Mouse (Mus musculus): ENCODE data around the gene Slc5a11.

The Slc5a11 gene

DNA sequence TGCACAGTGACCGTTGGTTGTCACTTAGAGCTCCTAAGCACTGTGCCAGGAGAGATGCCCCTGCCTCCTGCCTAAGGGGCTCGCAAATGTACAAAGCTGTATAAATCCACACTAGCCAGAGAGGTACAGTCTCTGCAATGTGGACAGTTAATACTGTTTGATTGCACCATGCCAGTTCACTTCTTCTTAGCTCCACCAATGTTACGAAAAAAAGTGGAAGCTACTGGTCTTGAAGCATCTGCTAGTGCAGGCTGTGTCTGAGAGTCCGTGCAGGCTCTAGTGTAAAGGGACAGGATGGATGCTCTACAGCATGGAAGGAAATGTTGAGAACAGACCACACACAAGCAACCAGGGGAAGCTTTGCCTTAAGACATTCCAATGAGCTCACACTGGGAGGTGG lies 62.0 kb downstream of the Slc5a11 start:
- no peak for DNase-seq (ENCODE audit: extremely low read depth, low read depth, low spot score)

DNA sequence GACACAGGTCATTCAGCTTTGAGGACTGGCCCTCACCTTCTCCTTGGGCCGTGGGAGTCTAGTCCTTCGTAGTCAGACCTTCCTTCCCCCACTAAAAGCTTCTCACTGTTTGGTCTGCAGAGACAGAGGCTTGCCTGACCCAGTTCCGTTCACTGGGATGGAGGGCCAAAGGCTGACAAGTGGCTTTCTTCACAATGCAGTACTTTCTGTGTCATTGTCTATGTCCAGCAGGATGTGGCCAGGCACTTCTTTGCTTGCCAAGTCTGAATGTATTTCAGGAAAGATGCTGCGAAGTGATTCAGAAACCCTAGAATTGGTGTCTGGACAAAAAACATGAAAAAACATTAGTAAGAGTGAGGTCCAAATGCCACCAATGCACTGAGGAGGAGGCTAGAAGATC lies 65.2 kb downstream of the Slc5a11 start:
- no peak for DNase-seq (ENCODE audit: extremely low read depth, low read depth, low spot score)

DNA sequence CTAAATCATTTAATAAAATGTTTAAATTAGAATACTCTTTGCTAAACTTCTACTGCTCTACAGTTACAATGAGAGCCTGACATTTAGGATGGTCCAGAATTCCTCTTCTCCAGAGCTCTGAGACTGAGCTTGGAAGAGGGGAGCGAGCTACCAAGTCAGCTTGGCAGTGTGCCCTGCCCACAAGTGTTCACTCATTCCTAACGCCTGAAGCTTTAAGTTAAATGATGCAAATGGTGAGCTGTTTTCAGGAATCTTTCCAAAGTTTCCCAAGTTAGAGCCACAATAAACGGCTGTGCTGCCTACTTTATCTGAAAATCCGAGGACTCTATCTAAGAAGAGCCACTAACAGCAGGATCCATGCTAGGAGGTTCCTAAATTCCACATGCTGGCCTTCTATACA lies 69.2 kb downstream of the Slc5a11 start:
- DNase-seq (ENCODE audit: extremely low read depth, low read depth, low spot score): no peak

DNA sequence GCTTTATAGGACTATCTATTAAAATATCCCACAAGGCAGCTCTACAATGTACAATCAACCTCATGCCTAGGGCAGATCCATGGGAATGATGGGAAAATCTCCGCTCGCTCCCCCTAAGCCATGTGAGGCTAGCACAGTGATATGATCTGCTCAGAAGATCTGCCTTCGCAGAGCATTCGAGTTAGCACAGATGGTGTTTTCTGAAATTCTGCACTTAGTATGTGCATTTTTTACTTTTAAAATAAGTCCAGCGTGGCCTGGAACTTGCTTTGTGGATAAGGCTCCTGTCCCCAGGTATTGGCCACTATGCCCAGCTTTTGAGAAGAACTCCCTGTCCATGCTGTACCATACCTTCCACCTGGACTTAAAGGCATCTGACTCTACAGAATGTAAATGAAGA lies 71.3 kb downstream of the Slc5a11 start:
- no peak for DNase-seq (ENCODE audit: extremely low read depth, low read depth, low spot score)

DNA sequence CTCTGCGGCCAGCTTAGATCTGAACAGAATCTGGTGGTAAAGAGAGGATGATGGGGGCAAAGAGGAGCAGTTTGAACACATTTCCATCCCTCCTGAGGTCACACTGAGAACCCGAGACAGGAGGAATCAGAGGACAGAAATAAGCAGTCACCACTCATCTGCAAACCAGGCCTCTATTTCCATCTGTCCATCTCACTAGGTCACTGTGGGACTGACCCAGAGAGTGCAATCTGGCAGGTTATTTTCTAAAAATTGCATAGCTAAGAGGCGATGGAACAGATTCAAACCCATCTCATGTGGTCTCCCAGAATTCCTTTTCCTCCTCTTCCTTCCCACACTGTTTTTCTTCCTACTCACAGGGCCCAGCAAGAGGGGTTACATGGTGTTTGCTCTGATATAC lies 73.3 kb downstream of the Slc5a11 start:
- no peak for DNase-seq (ENCODE audit: extremely low read depth, low read depth, low spot score)

DNA sequence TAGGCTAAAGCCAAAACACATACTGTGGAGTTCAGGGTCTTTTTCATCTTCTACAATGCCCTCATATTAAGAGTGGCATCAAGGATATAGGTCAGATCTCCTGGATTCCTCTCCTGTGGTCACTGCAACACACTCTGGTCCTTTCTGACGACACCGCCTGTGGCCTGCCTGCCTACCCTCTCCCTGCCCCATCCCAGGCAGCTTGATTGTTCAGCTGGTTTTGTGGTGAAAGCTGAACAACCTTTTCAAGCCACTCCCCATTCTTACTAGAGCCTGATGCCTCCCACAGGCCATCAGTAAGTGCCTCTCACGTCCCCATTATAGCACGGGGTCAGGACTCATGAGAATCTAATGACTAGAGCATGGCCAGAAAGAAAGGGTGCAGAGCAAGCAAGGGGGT lies 74.6 kb downstream of the Slc5a11 start:
- no peak for DNase-seq (ENCODE audit: extremely low read depth, low read depth, low spot score)

DNA sequence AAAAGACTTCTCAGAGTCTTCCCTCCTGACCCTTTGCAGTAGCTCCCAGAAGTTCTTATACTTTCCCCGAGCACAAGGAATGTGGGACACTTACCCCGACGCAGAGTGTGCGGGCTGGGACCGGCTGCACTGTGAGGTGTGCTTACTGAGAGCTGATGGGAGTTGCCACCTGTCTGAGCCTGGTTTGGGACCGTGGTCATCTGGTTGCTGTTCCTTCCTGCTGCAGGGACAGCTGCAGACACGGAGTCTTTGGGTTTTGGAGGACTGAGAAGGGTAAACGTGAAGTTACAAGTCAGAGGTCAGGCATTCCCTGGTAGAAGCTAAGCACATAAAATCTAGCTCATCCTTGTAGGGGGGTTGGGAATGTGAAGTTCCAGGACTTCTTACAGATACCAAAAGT lies 77.4 kb downstream of the Slc5a11 start:
- DNase-seq (ENCODE audit: extremely low read depth, low read depth, low spot score): no peak

DNA sequence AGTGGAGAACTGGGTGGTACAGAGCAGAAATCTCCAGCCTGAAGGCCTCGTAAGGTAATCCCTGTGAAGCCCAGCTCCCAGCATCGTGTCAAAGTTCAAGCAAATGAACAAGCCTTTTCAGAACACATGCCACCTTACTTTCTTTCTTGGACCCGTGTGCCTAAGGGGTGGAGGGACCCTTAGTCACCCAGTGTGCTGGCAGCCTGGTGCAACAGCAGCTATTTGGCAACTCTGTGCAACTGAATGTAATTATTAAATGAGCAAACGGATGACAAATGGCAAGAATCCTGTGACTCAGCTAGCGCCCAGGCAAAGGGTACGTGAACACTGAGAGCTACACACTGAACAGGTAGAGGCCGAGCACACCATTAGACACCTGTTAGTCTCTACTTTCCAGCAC lies 79.3 kb downstream of the Slc5a11 start:
- DNase-seq (ENCODE audit: extremely low read depth, low read depth, low spot score): no peak

DNA sequence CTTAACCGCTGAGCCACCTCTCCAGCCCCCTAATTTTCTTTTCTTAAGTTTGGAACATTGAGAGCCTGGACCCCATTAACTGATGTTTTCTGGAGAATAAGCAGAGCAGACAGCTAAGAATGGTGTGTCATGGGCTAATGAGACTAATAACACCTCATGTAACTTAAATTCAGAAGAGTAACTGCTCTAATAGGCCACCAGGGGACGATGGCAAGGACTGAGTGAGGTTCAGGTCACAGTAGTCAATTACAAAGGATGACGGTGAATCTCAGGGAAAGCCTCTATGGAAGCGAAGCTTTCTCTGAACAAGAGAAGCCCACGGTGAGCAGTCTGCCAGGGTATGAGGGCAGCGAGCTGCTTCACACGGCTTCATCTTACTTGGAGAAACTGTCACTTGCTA lies 80.8 kb downstream of the Slc5a11 start:
- DNase-seq (ENCODE audit: extremely low read depth, low read depth, low spot score): no peak

DNA sequence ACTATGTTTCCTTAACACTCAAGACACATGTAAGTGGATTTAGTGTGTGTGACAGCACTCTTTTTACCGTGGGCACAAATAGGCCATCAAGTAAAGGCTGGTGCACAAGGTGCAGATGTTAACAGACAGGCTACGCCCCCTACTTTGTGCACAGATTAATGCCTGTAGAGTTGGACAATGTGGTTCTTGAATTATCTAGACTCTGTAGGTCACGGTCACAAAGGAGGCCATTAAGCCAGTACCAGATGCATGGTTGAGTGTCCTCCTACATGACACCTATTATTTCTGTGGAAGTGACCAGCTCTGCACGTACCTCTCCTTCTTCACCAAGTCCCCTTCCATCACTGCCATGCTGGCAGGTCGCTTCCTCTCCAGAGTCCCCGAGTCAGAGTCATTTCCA lies 81.5 kb downstream of the Slc5a11 start:
- DNase-seq (ENCODE audit: extremely low read depth, low read depth, low spot score): no peak

DNA sequence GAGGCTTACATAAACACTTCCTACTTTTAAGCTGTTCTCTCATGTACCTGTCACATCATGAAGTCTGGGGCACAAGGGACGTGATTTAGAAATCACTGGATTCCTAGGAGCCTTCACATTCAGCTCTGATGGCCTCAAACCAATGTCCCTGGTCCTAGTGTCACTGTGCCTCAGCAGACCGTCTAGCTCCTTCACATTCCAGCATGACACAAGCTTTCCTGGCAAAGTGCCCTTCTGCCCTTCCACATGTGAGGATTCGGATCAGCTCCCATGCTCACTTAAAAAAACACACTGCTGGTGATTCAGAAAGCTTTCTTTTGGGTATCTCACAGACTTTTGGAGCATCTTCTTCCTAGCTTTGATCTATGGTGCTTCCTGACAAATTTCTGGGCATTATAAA lies 83.6 kb downstream of the Slc5a11 start:
- no peak for DNase-seq (ENCODE audit: extremely low read depth, low read depth, low spot score)

DNA sequence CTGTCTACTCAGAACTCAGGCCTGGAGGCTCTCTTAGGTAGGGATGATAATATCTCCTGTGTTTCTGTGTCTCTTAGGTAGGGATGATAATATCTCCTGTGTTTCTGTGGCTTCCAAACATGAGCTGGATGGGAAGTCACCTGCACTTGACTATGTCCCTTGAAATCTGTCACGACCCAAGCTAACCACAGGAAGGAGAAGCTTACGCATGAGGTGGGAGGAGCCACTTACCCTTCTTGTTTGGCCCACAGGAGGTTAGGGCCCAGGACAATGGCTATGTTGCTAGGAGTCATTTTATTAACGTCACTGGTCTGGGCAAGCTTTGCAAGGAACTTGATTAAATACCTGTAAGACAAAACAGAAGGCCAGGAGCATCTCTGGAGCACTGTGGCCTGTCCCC lies 85.7 kb downstream of the Slc5a11 start:
- DNase-seq (ENCODE audit: extremely low read depth, low read depth, low spot score): no peak

DNA sequence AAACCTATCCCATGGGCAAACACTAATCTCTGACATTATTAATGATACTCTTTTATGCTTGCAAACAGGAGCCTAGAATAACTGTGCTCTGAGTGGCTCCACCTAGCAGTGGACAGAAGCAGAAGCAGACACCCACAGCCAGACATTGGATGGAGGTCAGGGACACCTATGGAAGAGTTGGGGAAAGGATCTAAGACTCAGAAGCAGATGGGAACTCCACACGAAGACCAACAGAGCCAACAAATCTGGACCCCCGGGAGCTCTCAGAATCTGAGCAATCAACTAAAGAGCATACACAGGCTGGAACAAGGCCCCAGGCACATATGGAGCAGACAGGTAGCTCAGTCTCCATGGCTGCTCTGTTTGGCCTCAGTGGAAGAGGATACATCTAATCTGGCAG lies 90.8 kb downstream of the Slc5a11 start:
- DNase-seq (ENCODE audit: extremely low read depth, low read depth, low spot score): no peak

DNA sequence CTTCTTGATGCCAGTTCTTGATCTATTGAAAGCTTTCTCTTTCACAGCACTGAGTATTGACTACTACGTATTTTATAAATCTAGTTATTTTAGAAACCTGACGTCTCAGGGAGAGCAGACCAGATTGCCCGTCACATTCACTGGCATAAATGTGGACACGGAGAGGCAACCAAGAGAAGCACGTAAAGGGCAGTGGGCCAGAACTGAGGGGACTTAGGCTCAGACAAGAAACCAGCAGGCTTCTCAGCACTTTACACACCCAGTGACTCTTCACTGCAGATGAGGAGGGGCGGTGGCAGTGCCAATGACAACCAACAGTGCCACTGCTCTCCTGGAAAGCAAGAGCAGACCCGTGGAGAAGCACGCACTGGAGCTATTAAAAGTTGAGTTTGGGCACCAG lies 92.7 kb downstream of the Slc5a11 start:
- no peak for DNase-seq (ENCODE audit: extremely low read depth, low read depth, low spot score)

DNA sequence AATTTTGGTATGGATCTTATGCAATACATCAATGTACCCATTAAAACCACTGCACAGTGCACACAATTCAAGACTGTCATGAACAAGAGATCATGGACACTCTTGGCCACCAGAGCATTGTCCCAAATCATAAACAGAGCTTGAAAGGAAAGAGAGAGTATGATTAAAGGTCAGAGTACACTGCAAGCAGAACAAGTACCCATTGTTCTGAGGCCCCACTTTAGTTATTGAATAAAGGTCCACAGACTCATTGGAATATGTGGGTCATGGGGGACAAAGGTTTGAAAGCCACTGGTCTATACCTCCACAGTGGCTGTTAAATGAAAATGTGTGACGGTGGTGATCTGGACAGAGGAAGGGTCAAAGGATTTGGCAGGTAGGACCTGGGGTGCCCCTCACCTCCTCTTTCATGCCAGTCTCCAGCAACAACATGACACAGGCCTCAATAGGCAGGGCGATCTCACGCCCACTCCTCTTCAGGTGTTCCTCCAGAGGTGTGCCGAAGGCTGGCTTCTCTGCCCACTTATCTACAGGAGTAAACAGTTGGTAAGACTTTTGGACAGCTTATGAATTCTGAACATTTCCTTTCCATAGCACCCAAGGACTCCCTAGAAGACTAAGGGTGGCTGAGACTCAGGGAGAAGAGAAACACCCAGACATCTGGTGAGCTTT lies 93.4 kb downstream of the Slc5a11 start:
- no peak for DNase-seq (ENCODE audit: extremely low read depth, low read depth, low spot score)

DNA sequence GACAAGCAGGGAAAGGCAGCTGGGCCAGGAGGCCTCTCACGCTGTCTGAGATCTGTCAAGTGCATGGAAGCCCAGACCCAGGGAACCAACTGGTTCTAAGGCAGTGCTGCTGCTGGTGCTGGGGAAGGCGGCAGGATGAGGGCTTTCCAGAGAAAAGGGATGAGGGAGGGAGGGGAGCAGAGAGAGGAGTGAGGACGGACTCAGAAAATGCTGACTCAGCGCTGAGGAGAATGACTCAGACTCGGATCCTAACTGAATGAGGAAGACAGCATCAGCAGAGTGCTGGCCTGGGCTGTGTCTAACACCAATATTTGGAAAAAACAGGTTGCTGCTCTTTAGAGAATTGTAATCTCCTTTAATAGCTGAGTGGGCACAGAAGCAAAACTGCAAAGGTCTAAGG lies 97.3 kb downstream of the Slc5a11 start:
- no peak for DNase-seq (ENCODE audit: extremely low read depth, low read depth, low spot score)

DNA sequence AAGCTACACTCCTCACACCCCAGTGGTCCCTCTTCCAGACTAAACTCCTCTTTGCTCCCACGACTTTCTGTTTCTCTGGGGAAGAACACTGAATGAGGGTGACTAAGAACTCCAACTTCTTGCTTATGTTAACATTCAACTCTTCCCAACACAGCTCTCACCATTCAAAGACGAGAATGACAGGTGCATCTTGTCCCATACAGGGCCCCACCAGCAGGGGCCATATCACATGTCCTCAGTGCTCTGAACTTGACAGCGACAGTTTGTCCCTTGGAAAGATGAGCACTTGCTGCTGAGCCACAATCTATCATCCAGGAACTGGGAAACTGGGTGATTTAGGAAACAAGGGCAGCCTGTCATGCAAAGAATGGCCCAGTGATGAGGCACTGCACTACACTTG lies 98.2 kb downstream of the Slc5a11 start:
- DNase-seq (ENCODE audit: extremely low read depth, low read depth, low spot score): no peak

DNA sequence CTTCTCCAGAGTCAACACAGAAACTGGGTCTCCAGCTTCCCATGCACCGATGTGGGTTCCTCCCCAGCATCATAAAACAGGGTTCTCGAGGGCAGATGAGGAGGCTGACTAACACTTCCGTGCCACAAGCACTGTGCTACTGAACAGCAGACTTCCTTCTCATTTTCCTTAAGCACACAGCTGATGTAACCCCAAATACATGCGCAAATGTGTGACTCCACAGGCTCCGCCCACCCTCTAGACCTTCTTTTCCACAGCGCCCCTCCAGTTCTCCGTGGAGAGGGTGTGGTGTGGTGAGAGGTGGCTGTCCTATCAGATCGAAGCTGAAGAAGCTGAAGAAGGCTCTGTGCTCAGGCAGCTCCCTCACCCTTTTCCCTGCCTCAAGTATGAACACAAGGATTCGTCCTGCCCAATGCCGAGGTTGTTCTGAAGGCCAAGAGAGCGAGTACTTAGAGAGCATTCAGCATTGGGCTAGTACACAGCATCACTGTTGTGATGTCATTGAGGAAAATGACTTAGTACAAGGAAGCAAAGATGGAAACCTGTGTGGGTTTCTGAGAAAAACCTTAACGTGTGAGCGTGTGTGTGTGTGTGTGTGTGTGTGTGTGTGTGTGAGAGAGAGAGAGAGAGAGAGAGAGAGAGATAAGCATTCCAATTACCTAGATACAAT lies 108.0 kb downstream of the Slc5a11 start:
- no peak for DNase-seq (ENCODE audit: extremely low read depth, low read depth, low spot score)
